ENCODE assay signal across 11 mouse cellular contexts in genomic region chr12:25438217-25439028, GRCm38 (mm10).
DNase-seq lines count a peak whose midpoint lies in the region; ATAC-seq and TF ChIP-seq lines count a peak whose summit lies in the region.
"Had no signal": no experiment of that assay in that cellular context is flagged by ENCODE, and none has a peak within 500 bp of the region (broad histone marks: within the 10 kb centered on the region; RNA-seq: fewer than 3 reads in every experiment).

No protein-coding gene starts in this region.

- H3K9ac ChIP-seq in lung, postnatal 0 days (replicated peaks; ENCODE audit: low read depth), result no peak overlapping the region
- H3K9ac ChIP-seq in kidney, embryonic 15.5 days, result no peak overlapping the region
- H3K9ac ChIP-seq in liver, embryonic 12.5 days, result no peak overlapping the region

- TF ChIP-seq POLR2A in thymus, adult 2 months (IDR thresholded peaks at IDR 0.05; ENCODE audit: control insufficient read depth, extremely low read depth, insufficient read depth, low read length, poor library complexity), result no peak

- no peak overlapping the region for H3K4me3 ChIP-seq in lung, postnatal 0 days (ENCODE audit: low read depth, low read length)
- H3K4me3 ChIP-seq in kidney, embryonic 15.5 days (replicated peaks), result no peak overlapping the region
- no peak overlapping the region for H3K4me3 ChIP-seq in thymus, adult 2 months (ENCODE audit: control insufficient read depth, insufficient read depth, low read length)
- H3K4me3 ChIP-seq in liver, embryonic 12.5 days, result no peak overlapping the region
- H3K4me3 ChIP-seq: heart, embryonic 10.5 days; left cerebral cortex, adult 2 months had no signal

- H3K27me3 ChIP-seq in lung, postnatal 0 days (replicated peaks; ENCODE audit: insufficient read depth, low read length), result no peaks in the 10 kb centered on the region
- H3K27me3 ChIP-seq in kidney, embryonic 15.5 days, result no peaks in the 10 kb centered on the region
- no peaks in the 10 kb centered on the region for H3K27me3 ChIP-seq in thymus, adult 2 months (ENCODE audit: control insufficient read depth, insufficient read depth, low read length)
- H3K27me3 ChIP-seq in liver, embryonic 12.5 days (replicated peaks), result no peaks in the 10 kb centered on the region

- no peak overlapping the region for H3K4me2 ChIP-seq in lung, postnatal 0 days (replicated peaks; ENCODE audit: low read depth, low read length)
- H3K4me2 ChIP-seq in kidney, embryonic 15.5 days, result no peak overlapping the region
- no peak overlapping the region for H3K4me2 ChIP-seq in liver, embryonic 12.5 days

- H3K4me1 ChIP-seq in lung, postnatal 0 days (ENCODE audit: insufficient read depth, low read depth, low read length), result no peaks in the 10 kb centered on the region
- peaks cover 12% of the 10 kb centered on the region for H3K4me1 ChIP-seq in kidney, embryonic 15.5 days
- H3K4me1 ChIP-seq in thymus, adult 2 months (replicated peaks; ENCODE audit: control insufficient read depth, insufficient read depth, low read length), result peaks cover 25% of the 10 kb centered on the region
- H3K4me1 ChIP-seq in liver, embryonic 12.5 days, result no peaks in the 10 kb centered on the region
- H3K4me1 ChIP-seq: heart, embryonic 10.5 days had no signal

- peak; percentile 17 for DNase-seq in lung, postnatal 0 days (ENCODE audit: low spot score)
- DNase-seq in lung, postnatal 4 days, result no peak
- peak; percentile 12 for DNase-seq in ZHBTc4 (ENCODE audit: low read depth, low spot score)
- peak; percentile 27 for DNase-seq in thymus, adult 2 months
- no peak for DNase-seq in layer of hippocampus, adult 11-12 months (ENCODE audit: low spot score)
- DNase-seq in cerebellum, adult 18-20 months, result no peak

- no peaks in the 10 kb centered on the region for H3K36me3 ChIP-seq in lung, postnatal 0 days (ENCODE audit: insufficient read depth, low read length)
- H3K36me3 ChIP-seq in kidney, embryonic 15.5 days, result no peaks in the 10 kb centered on the region
- no peaks in the 10 kb centered on the region for H3K36me3 ChIP-seq in thymus, adult 2 months (ENCODE audit: control insufficient read depth, insufficient read depth, low read length)
- no peaks in the 10 kb centered on the region for H3K36me3 ChIP-seq in liver, embryonic 12.5 days
- H3K36me3 ChIP-seq: heart, embryonic 10.5 days had no signal

- ATAC-seq in lung, postnatal 0 days, result no peak
- peak; percentile 89 for ATAC-seq in kidney, embryonic 15.5 days (replicated peaks; ENCODE audit: low FRiP score)
- ATAC-seq in liver, embryonic 12.5 days, result no peak

- TF ChIP-seq EP300 in lung, postnatal 0 days (IDR thresholded peaks at IDR 0.05), result no peak

- H3K9me3 ChIP-seq in lung, postnatal 0 days (ENCODE audit: low read length), result no peaks in the 10 kb centered on the region
- no peaks in the 10 kb centered on the region for H3K9me3 ChIP-seq in kidney, embryonic 15.5 days (replicated peaks)
- H3K9me3 ChIP-seq in liver, embryonic 12.5 days (replicated peaks), result no peaks in the 10 kb centered on the region
- H3K9me3 ChIP-seq: heart, embryonic 10.5 days had no signal

- 58% methylated on average over 8 of the region's 8 CpGs for WGBS in lung, postnatal 0 days
- 25% methylated on average over 8 of the region's 8 CpGs for WGBS in kidney, embryonic 15.5 days
- WGBS in thymus, adult 2 months, result 7% methylated on average over 8 of the region's 8 CpGs
- WGBS in liver, embryonic 12.5 days (ENCODE audit: insufficient replicate concordance), result 37% methylated on average over 8 of the region's 8 CpGs

- no peak overlapping the region for H3K27ac ChIP-seq in lung, postnatal 0 days (ENCODE audit: low read length)
- 0 out of 2 replicates have a peak overlapping the region, but pooled peaks have one; percentile 41 for H3K27ac ChIP-seq in kidney, embryonic 15.5 days
- peak overlapping the region; percentile 54 for H3K27ac ChIP-seq in thymus, adult 2 months (ENCODE audit: control insufficient read depth, insufficient read depth, low read length)
- H3K27ac ChIP-seq in liver, embryonic 12.5 days, result no peak overlapping the region
- H3K27ac ChIP-seq: heart, embryonic 10.5 days; left cerebral cortex, adult 2 months; macrophage had no signal

- no peak for TF ChIP-seq CTCF in lung, postnatal 0 days (IDR thresholded peaks at IDR 0.05)
- no peak for TF ChIP-seq CTCF in thymus, adult 2 months (IDR thresholded peaks at IDR 0.05; ENCODE audit: borderline replicate concordance, control insufficient read depth, extremely low read depth, insufficient read depth, low read length, poor library complexity)

Comparison
In these comparisons a context has a peak if more than half of its experiments do, and no peak if none do; other contexts are left out.
1. DNase-seq: peak in lung, postnatal 0 days (single experiment), ZHBTc4 (single experiment) and thymus, adult 2 months (single experiment); none in lung, postnatal 4 days (0 of 2), layer of hippocampus, adult 11-12 months (single experiment) and cerebellum, adult 18-20 months (0 of 2).
2. H3K27ac ChIP-seq: peak in kidney, embryonic 15.5 days (single experiment) and thymus, adult 2 months (single experiment); none in lung, postnatal 0 days (single experiment) and liver, embryonic 12.5 days (single experiment).